Mouse (Mus musculus) central nervous system, embryonic 18 days (tissue): ENCODE results near the gene Ufm1. TPM values are rescaled to one million over a fixed set of nuclear protein-coding genes. Genes with fewer than 3 reads are reported as not detected.

ENCODE experiments used
- polyA plus RNA-seq: library from polyadenylated mRNA; depleted of rRNA; stranded (reverse); fragments of >200 nt; gene quantifications from 2 replicates; pipeline ENCODE4 v1.2.3, GENCODE M21; 2012; rRNA removed

Gene Ufm1
- 52.1 and 52.2 TPM in 2 replicates for polyA plus RNA-seq

DNA sequence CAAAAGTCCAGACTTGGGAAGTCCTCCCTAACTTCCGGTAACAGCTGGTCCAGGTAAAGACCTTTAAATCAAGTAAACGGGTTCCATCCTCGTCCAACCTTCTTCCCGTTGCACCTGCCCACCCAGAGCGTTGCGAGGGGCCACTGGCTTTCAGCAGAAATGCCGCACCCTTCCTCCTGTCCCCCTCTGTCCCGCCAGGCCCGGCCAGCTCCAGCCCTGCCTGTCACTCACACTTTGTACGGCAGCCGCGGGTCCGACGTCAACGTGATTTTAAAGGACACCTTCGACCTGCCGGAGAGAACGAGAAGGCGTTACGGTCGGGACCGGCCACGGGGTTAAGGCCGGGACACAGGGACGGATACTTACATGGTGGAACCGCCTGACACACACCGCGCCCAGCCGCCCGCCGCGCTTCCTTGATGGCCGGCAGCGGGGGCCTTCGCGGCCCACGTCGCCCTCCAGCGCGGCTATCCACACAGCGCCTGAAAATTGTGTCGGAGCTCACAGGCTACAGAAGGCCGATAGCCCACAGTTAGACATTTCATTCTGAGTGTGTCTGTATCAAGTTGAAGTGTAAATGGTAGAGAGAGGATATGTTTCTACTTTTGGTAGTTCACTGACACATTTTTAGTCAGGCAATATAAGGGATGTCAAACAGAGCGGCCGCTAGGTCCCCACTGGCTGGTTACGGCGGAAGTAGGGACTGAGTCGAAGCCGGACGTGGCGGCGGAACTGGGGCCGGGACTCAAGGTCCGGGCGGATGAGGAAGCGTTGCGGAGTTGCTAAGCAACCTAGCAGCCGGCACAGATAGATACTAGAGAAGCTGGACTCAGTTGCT lies at the start of gene Ufm1:
Gene Ufm1 (minus strand): TSS at position 448 of the 838 bp plus-strand sequence.

DNA sequence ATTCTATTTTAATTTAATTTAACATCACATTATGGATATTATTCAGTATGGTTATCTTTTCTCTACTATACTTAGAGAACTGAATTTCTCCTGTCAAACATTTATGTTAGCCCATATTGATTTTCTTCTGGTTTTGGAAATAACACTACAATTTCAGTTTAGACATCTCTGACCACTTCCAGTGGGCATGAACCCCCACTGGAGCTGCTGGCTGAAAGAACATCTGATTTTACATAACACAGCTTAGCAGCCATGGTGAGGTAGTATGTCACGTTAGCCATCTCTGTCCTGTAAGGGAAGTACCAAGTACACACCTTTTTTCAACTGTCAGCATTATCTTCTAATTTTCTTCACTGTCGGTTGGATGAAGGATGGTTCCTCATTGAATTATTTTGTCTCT lies 18.8 kb downstream of the Ufm1 start, which contains the start of gene Gm10985:
Gene Gm10985 (plus strand): TSS at position 301 of the 400 bp plus-strand sequence.

Other genes starting within 250 kb of the Ufm1 start
- gene Frem2, start 206.5 kb downstream of the Ufm1 start, polyA plus RNA-seq: 4.0 and 4.5 TPM in 2 replicates
- not detected in 2 replicates for gene Gm10985, start 18.7 kb downstream of the Ufm1 start, polyA plus RNA-seq